Mouse (Mus musculus): ENCODE results near the gene Psma6.

GRCm38 (mm10) chr12:55344583-55344982 lies 39.4 kb upstream of the Psma6 start:
- TF ChIP-seq CTCF (IDR thresholded peaks at IDR 0.05; ENCODE audit: control insufficient read depth, insufficient read depth, insufficient read length) (no peak), FOSL1 (IDR thresholded peaks at IDR 0.05; ENCODE audit: insufficient read depth, low read length, poor library complexity, severe bottlenecking) (no peak), USF1 (IDR thresholded peaks at IDR 0.05; ENCODE audit: low read depth) (no peak), MYOD1 (IDR thresholded peaks at IDR 0.05; ENCODE audit: control insufficient read depth, insufficient read length, low read depth) (no peak), MAX (IDR thresholded peaks at IDR 0.05) (no peak)

Data from C2C12 (cell line).